Comparison of ENCODE assay signal across 8 mouse cellular contexts in genomic region chr12:91641631-91642141, GRCm38 (mm10). TPM values are rescaled to one million over a fixed set of nuclear protein-coding genes. Genes with fewer than 3 reads are reported as not detected.
DNase-seq lines count a peak whose midpoint lies in the region; ATAC-seq and TF ChIP-seq lines count a peak whose summit lies in the region.

No protein-coding gene starts in this region.

- H3K9ac ChIP-seq in forebrain, embryonic 12.5 days: peak overlapping the region; percentile 38
- no peak overlapping the region for H3K9ac ChIP-seq in intestine, embryonic 14.5 days (ENCODE audit: low read length)
- no peak overlapping the region for H3K9ac ChIP-seq in liver, embryonic 12.5 days

- 0 out of 2 replicates have a peak, but pooled peaks cover 8% of the 10 kb centered on the region for H3K36me3 ChIP-seq in forebrain, embryonic 12.5 days (replicated peaks)
- no peaks in the 10 kb centered on the region for H3K36me3 ChIP-seq in intestine, embryonic 14.5 days (ENCODE audit: control insufficient read depth, insufficient read depth, low read length)
- H3K36me3 ChIP-seq in liver, embryonic 12.5 days: peaks cover 65% of the 10 kb centered on the region
- H3K36me3 ChIP-seq in thymus, adult 2 months (ENCODE audit: control insufficient read depth, insufficient read depth, low read length): no peaks in the 10 kb centered on the region

- peak; percentile 37 for DNase-seq in R1 (ENCODE audit: low read depth, low spot score)
- peak; percentile 86 for DNase-seq in brain, embryonic 14.5 days (ENCODE audit: low read depth)
- no peak for DNase-seq in intestine, embryonic 14.5 days (ENCODE audit: low spot score)
- peak; percentile 97 for DNase-seq in retina, postnatal 1 day
- no peak for DNase-seq in spleen, postnatal 4 days (ENCODE audit: low spot score in 2 of 2)
- no peak for DNase-seq in thymus, adult 2 months

- H3K27ac ChIP-seq in forebrain, embryonic 12.5 days: peak overlapping the region; percentile 83
- H3K27ac ChIP-seq in intestine, embryonic 14.5 days (ENCODE audit: low read depth): no peak overlapping the region; the same call in 1 of the 2 replicates
- no peak overlapping the region for H3K27ac ChIP-seq in liver, embryonic 12.5 days
- no peak overlapping the region for H3K27ac ChIP-seq in thymus, adult 2 months (ENCODE audit: control insufficient read depth, insufficient read depth, low read length)

- ATAC-seq in forebrain, embryonic 12.5 days (ENCODE audit: low FRiP score): peak; percentile 74
- ATAC-seq in intestine, embryonic 14.5 days (replicated peaks; ENCODE audit: low FRiP score, low TSS enrichment, low read depth): peak; percentile 45; the same call in 1 of the 2 replicates
- no peak for ATAC-seq in liver, embryonic 12.5 days

- H3K27me3 ChIP-seq in forebrain, embryonic 12.5 days: no peaks in the 10 kb centered on the region
- no peaks in the 10 kb centered on the region for H3K27me3 ChIP-seq in intestine, embryonic 14.5 days (replicated peaks; ENCODE audit: control insufficient read depth, insufficient read depth, low read length)
- H3K27me3 ChIP-seq in liver, embryonic 12.5 days (replicated peaks): no peaks in the 10 kb centered on the region
- H3K27me3 ChIP-seq in thymus, adult 2 months (ENCODE audit: control insufficient read depth, insufficient read depth, low read length): no peaks in the 10 kb centered on the region

- peak overlapping the region; percentile 52 for H3K4me2 ChIP-seq in forebrain, embryonic 12.5 days
- H3K4me2 ChIP-seq in intestine, embryonic 14.5 days (ENCODE audit: low read length): peak overlapping the region; percentile 47
- peak overlapping the region; percentile 5; the same call in 1 of the 2 replicates for H3K4me2 ChIP-seq in liver, embryonic 12.5 days

- TF ChIP-seq POLR2A in brain, embryonic 14.5 days (IDR thresholded peaks at IDR 0.05; ENCODE audit: borderline replicate concordance, extremely low read depth, insufficient read depth, insufficient read length, poor library complexity, severe bottlenecking): no peak
- TF ChIP-seq POLR2A in thymus, adult 2 months (IDR thresholded peaks at IDR 0.05; ENCODE audit: control insufficient read depth, extremely low read depth, insufficient read depth, low read length, poor library complexity): no peak

- peaks cover 29% of the 10 kb centered on the region for H3K4me1 ChIP-seq in forebrain, embryonic 12.5 days
- peaks cover 10% of the 10 kb centered on the region for H3K4me1 ChIP-seq in intestine, embryonic 14.5 days (replicated peaks; ENCODE audit: control insufficient read depth, insufficient read depth, low read length)
- H3K4me1 ChIP-seq in liver, embryonic 12.5 days: peaks cover 33% of the 10 kb centered on the region
- peaks cover 2% of the 10 kb centered on the region; the same call in 1 of the 2 replicates for H3K4me1 ChIP-seq in thymus, adult 2 months (replicated peaks; ENCODE audit: control insufficient read depth, insufficient read depth, low read length)

- no peak for TF ChIP-seq CTCF in brain, embryonic 14.5 days (IDR thresholded peaks at IDR 0.05; ENCODE audit: borderline replicate concordance, extremely low read depth, insufficient read depth, insufficient read length)
- no peak for TF ChIP-seq CTCF in thymus, adult 2 months (IDR thresholded peaks at IDR 0.05; ENCODE audit: borderline replicate concordance, control insufficient read depth, extremely low read depth, insufficient read depth, low read length, poor library complexity)

- no peaks in the 10 kb centered on the region for H3K9me3 ChIP-seq in forebrain, embryonic 12.5 days
- H3K9me3 ChIP-seq in intestine, embryonic 14.5 days (ENCODE audit: control insufficient read depth, low read length): no peaks in the 10 kb centered on the region
- H3K9me3 ChIP-seq in liver, embryonic 12.5 days (replicated peaks): no peaks in the 10 kb centered on the region

- 6% methylated on average over 13 of the region's 13 CpGs for WGBS in forebrain, embryonic 12.5 days
- 28% methylated on average over 13 of the region's 13 CpGs for WGBS in intestine, embryonic 14.5 days
- WGBS in liver, embryonic 12.5 days (ENCODE audit: insufficient replicate concordance): 60% methylated on average over 13 of the region's 13 CpGs
- WGBS in thymus, adult 2 months: 68% methylated on average over 13 of the region's 13 CpGs

- peak overlapping the region; percentile 21 for H3K4me3 ChIP-seq in forebrain, embryonic 12.5 days (replicated peaks)
- peak overlapping the region; percentile 23; the same call in 1 of the 2 replicates for H3K4me3 ChIP-seq in intestine, embryonic 14.5 days (ENCODE audit: low read depth, low read length)
- no peak overlapping the region for H3K4me3 ChIP-seq in liver, embryonic 12.5 days
- no peak overlapping the region for H3K4me3 ChIP-seq in thymus, adult 2 months (ENCODE audit: control insufficient read depth, insufficient read depth, low read length)

RNA-seq across cellular contexts. Expression of gene Gtf2a1, which starts 51.4 kb away (rescaled TPM):
- polyA plus RNA-seq in brain, embryonic 14.5 days (2012; rRNA removed): 27.1 and 35.5 TPM in 2 replicates
- polyA plus RNA-seq in forebrain, embryonic 12.5 days (2016; fragmentation: Nextera tagmentation; extraction: Ambion mirVana): 63.6 and 69.4 TPM in 2 replicates
- polyA plus RNA-seq in intestine, embryonic 14.5 days (2014; fragmentation: Nextera tagmentation; extraction: Ambion mirVana): 30.9 and 33.6 TPM in 2 replicates
- polyA plus RNA-seq in liver, embryonic 12.5 days (2016; fragmentation: Nextera tagmentation; extraction: Ambion mirVana): 28.0 and 29.3 TPM in 2 replicates
- 16.3 and 20.1 TPM in 2 replicates for polyA plus RNA-seq in thymus, adult 2 months (2012; rRNA removed)

Comparison
In these comparisons a context has a peak if more than half of its experiments do, and no peak if none do; other contexts are left out.
1. DNase-seq: peak in R1 (single experiment), brain, embryonic 14.5 days (single experiment) and retina, postnatal 1 day (single experiment); none in intestine, embryonic 14.5 days (single experiment), spleen, postnatal 4 days (0 of 2) and thymus, adult 2 months (single experiment).
2. H3K4me3 ChIP-seq: peak in forebrain, embryonic 12.5 days (single experiment) and intestine, embryonic 14.5 days (single experiment); none in liver, embryonic 12.5 days (single experiment) and thymus, adult 2 months (single experiment).
3. Peak in every context shown above with its lines, with median percentiles within 50 percentile points of each other: H3K4me2 ChIP-seq.